Mouse (Mus musculus): ENCODE measurements around the gene Cpsf4l. TPM values are rescaled to one million over a fixed set of nuclear protein-coding genes. Genes with fewer than 3 reads are reported as not detected.

Cpsf4l gene
- polyA plus RNA-seq, 1 experiment from 2014 or later: 0.24 TPM

DNA sequence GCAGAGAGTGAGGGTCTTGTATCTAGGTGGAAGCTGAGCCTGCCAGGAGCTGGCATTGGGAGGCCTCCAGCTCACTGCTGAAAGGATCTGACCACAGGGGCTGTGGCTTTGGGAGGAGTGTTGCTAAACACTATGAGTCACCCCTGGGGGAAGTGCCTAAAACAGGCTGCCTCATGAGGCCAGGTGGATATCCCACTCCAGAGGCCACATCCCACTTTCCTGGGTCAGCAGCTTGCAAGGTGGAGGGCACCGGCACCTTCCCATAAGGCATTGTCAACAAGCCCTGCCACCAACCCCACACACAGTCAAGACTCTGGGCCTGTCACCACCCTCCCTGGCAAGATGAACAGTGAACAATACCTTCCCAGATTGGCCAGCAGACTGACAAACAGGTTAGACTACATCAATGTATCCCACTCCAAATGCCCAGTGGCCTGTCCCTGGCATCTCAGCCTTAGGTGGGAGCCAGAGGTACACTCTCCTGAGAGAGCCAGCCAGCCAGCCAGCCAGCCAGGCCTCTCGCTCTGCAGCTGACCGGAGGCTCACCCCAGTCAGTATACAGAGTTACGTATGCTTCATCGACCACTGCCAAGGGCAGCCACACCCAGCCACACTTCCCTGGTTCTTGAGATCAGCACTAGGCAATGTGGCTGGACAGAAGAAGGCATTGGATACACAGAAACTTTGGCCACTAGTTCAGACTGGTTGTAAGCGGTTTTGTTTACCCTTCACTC is 24.0 kb upstream of the Cpsf4l start:
- Histone ChIP-seq H3K9ac (peak overlapping the region; percentile 19; the same call in 1 of the 2 replicates), H3K9me3 (no peaks in the 10 kb centered on the region), H3K27ac (replicated peaks) (peak overlapping the region; percentile 66), H3K4me3 (no peak overlapping the region), H3K36me3 (peaks cover 12% of the 10 kb centered on the region), H3K4me1 (peaks cover 72% of the 10 kb centered on the region), H3K27me3 (replicated peaks) (no peaks in the 10 kb centered on the region), H3K4me2 (no peak overlapping the region)
- ATAC-seq (ENCODE audit: extremely low read depth, insufficient number of reproducible peaks, low FRiP score, low TSS enrichment): no peak
- 47% methylated on average over 6 of the region's 6 CpGs for WGBS

DNA sequence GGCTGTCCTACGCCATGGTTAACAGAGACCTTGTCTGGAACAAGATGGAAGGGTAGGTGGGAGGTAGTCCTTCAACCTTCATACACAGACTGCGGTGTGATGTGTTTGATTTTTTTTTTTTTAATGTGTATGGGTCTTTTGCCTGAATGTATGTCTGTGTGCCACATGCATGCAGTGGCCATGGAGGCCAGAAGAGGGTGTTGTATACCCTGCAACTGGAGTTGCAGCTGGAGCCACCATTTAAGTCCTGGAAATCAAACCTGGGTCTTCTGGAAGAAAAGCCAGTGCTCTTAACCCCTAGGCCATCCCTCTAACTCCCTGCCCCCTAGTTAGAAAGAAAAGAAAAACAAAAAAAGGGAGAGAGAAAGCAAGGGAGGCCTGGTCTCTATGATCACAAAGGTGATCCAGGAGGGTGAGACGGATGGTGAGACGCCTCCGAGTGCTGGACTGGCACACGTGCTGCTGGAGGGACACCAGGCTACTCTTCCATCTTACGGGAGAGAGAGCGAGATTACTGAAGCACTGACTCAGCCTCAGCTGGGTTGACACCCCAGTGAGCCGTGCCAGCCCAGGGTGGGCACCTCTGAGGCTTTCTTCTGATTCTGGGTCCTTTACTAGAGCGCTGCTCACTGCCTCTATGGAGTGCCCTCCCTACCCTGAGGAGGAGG is 22.3 kb upstream of the Cpsf4l start:
- peaks cover 29% of the 10 kb centered on the region for H3K36me3 ChIP-seq
- no peak for ATAC-seq (ENCODE audit: extremely low read depth, insufficient number of reproducible peaks, low FRiP score, low TSS enrichment)
- no peaks in the 10 kb centered on the region for H3K27me3 ChIP-seq (replicated peaks)
- H3K9me3 ChIP-seq: no peaks in the 10 kb centered on the region
- H3K4me2 ChIP-seq: no peak overlapping the region
- H3K9ac ChIP-seq: no peak overlapping the region
- H3K4me1 ChIP-seq: peaks cover 60% of the 10 kb centered on the region
- 90% methylated on average over 10 of the region's 10 CpGs for WGBS
- no peak overlapping the region for H3K27ac ChIP-seq (replicated peaks)
- no peak overlapping the region for H3K4me3 ChIP-seq

DNA sequence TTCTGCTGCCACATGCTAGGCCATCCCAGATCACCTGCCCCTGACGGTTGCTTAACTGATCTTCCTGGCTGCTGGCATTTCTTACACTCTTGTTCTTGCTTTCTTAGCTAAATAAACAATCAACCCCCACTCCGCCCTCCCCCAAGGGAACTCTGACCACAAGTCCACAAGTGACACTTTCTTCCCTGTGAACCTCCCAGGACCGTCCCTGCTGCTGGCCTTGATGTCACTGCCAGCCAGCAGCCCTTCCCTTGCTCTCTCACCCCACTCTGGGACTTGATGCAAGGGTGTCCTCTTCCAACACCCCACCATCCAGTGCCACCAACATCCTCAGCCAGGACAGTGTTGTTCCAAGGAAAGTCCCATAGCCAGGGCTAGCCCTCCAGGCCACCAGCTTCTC is 21.1 kb upstream of the Cpsf4l start:
- peaks cover 59% of the 10 kb centered on the region for H3K4me1 ChIP-seq
- WGBS: 60% methylated on average over 3 of the region's 3 CpGs
- H3K27me3 ChIP-seq (replicated peaks): no peaks in the 10 kb centered on the region
- H3K4me3 ChIP-seq: no peak overlapping the region
- no peak for ATAC-seq (ENCODE audit: extremely low read depth, insufficient number of reproducible peaks, low FRiP score, low TSS enrichment)
- H3K36me3 ChIP-seq: peaks cover 37% of the 10 kb centered on the region
- no peak overlapping the region for H3K27ac ChIP-seq (replicated peaks)
- no peak overlapping the region for H3K4me2 ChIP-seq
- no peaks in the 10 kb centered on the region for H3K9me3 ChIP-seq
- no peak overlapping the region for H3K9ac ChIP-seq

DNA sequence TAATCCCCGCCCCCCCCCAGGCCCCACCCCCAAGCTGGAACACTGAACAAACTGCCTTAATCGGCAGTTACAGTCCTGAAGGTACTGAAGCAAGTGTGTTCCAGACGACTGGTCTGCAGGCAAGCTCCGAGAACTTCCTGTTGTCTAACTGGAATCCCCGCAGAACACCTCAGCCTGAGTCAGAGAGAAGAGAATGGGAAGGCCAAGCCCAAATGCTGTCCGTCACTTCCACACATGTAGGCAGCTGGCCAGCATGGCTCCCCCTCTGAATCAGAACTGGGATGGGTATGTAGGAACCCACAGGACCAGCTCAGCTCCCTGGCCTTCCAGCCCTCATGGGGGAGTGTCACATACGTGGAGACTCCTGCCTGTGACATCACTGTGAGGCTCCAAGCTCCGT is 20.1 kb upstream of the Cpsf4l start:
- no peak for ATAC-seq (ENCODE audit: extremely low read depth, insufficient number of reproducible peaks, low FRiP score, low TSS enrichment)
- Histone ChIP-seq H3K27me3 (replicated peaks) (no peaks in the 10 kb centered on the region), H3K27ac (replicated peaks) (no peak overlapping the region), H3K9me3 (no peaks in the 10 kb centered on the region), H3K9ac (no peak overlapping the region), H3K4me1 (peaks cover 57% of the 10 kb centered on the region), H3K4me2 (no peak overlapping the region), H3K4me3 (no peak overlapping the region), H3K36me3 (peaks cover 43% of the 10 kb centered on the region)
- 58% methylated on average over 8 of the region's 8 CpGs for WGBS

DNA sequence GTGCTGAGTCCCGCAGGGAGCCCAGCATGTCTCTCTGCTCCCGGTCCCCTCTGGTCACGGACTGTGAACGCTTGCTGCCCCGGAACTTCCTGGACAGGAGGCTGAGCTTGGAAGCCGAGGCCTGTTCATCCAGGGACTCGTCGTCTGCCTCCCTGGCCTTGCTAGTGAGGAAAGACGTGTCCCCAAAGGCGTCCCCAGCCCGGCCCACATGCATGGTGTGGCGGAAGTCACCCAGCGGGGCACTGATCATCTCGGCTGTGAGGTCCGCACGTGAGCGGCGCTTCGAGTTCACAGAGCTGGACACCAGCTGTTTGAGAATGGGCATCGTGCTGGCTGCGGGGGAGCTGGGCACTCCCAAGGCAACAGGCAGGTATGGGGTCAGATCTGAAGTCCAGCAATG is 19.4 kb upstream of the Cpsf4l start:
- Histone ChIP-seq H3K27me3 (replicated peaks) (no peaks in the 10 kb centered on the region), H3K9ac (no peak overlapping the region), H3K4me1 (peaks cover 50% of the 10 kb centered on the region), H3K9me3 (no peaks in the 10 kb centered on the region), H3K36me3 (peaks cover 48% of the 10 kb centered on the region), H3K27ac (replicated peaks) (no peak overlapping the region), H3K4me3 (no peak overlapping the region), H3K4me2 (no peak overlapping the region)
- no peak for ATAC-seq (ENCODE audit: extremely low read depth, insufficient number of reproducible peaks, low FRiP score, low TSS enrichment)
- 88% methylated on average over 21 of the region's 21 CpGs for WGBS

DNA sequence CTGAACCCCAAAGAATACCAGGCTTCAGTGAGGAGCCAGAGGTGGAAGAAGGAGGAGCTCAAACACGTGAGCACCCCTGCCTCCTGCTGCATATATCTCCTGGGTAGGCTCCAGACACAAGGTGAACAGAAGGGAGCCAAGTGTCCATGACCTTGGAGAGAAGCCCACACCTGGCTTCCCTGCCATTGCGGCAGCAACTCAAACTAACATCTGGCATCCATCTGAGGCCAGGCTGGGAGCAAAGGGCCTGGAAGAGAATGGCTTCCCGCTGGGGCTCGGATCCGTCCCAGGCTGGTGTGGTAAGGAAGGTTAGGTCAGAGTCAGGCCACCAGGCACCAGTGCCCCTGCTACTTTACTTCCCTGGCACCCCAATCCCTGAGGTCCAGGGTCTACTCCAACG is 18.2 kb upstream of the Cpsf4l start:
- H3K4me2 ChIP-seq: no peak overlapping the region
- no peak for ATAC-seq (ENCODE audit: extremely low read depth, insufficient number of reproducible peaks, low FRiP score, low TSS enrichment)
- H3K4me1 ChIP-seq: peaks cover 38% of the 10 kb centered on the region
- H3K27ac ChIP-seq (replicated peaks): no peak overlapping the region
- H3K9ac ChIP-seq: no peak overlapping the region
- no peaks in the 10 kb centered on the region for H3K27me3 ChIP-seq (replicated peaks)
- 84% methylated on average over 6 of the region's 6 CpGs for WGBS
- H3K9me3 ChIP-seq: no peaks in the 10 kb centered on the region
- peaks cover 49% of the 10 kb centered on the region for H3K36me3 ChIP-seq
- no peak overlapping the region for H3K4me3 ChIP-seq

DNA sequence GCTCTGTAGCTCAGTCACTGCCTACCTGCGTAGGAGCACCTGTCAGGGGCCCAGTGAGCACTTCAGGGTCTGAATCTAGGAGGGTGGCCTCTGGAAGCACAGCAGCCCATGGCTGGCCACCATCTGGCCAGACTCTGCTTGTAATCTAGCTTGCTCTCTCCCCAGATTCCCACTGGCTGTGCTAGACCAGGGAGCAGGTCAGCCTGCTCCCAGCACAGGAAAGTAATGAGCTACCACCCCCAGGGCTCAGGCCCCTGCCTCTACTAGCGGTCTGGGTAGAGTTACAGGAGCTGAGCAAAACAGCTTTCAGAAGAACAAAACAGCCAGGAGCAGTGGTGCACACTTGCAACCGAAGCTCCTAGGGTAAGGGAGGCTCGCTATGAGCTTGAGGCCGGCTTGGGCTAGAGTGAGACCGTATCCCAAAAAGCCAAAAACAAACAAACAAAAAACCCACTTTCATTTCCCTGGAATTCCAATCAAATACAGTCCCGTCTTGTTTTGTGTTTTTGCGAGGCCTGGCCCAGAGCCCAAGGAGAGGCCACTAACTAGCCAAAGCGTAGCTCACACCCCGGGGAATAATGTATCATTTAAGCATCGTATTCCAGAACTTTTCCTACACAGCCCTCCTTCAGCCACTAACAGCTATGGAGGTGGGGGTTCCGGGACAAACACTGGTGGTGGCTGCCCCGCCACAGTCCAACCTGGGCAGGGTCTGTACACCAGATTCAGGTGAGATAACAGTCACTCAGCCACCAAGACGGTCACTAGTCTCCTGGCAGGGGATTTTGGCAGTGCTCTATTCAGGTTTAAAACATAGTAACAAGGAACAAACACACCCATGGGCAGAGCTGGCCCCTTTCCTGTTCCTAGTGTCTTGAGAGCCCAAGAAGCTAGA is 17.4 kb upstream of the Cpsf4l start:
- Histone ChIP-seq H3K4me1 (peaks cover 40% of the 10 kb centered on the region), H3K36me3 (peaks cover 49% of the 10 kb centered on the region), H3K9ac (no peak overlapping the region), H3K27me3 (replicated peaks) (no peaks in the 10 kb centered on the region), H3K27ac (replicated peaks) (no peak overlapping the region), H3K4me2 (no peak overlapping the region), H3K9me3 (no peaks in the 10 kb centered on the region), H3K4me3 (no peak overlapping the region)
- 87% methylated on average over 14 of the region's 14 CpGs for WGBS
- no peak for ATAC-seq (ENCODE audit: extremely low read depth, insufficient number of reproducible peaks, low FRiP score, low TSS enrichment)

DNA sequence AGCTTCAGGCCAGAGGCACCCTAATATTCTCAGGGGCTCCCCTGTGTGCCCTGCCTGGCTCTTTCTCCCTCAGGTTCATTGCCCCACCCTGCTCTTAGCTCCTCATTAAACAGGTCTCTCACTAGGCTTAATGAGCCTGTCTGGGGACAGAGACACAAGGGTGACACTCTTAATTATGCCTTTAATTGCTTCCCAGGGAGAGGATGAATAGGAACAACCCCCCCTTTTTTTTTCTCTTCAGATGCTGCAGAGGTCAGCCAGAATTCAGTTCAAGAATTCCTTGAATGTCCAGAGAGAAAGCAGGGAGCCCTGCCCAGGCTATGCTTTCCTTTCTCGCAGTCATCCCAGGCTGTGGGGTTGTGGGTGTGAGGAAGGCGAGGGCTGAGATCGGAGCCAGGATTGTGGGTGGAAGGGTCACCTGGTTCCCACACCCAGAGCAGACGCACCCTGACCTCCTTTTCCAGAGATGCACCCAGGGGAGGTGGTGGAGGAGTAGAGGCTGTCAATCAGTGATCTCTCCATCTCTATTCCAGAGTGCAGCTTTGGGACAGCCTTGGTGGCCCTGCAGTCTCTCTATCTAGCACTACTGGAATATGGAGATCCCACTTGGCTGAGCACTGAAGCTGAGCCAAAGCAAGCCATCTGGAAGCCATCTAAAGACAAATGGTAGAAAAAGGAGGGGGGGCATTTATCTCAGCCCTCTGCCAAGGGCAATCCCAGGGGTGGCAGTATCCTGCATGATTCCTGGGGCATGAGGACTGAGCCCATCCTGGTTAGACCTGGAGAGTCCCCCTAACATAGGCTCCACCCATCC is 15.6 kb upstream of the Cpsf4l start:
- ATAC-seq (ENCODE audit: extremely low read depth, insufficient number of reproducible peaks, low FRiP score, low TSS enrichment): no peak
- WGBS: 87% methylated on average over 4 of the region's 4 CpGs
- Histone ChIP-seq H3K27ac (replicated peaks) (no peak overlapping the region), H3K36me3 (peaks cover 49% of the 10 kb centered on the region), H3K9me3 (no peaks in the 10 kb centered on the region), H3K9ac (no peak overlapping the region), H3K4me1 (peaks cover 31% of the 10 kb centered on the region), H3K27me3 (replicated peaks) (no peaks in the 10 kb centered on the region), H3K4me2 (no peak overlapping the region), H3K4me3 (no peak overlapping the region)

DNA sequence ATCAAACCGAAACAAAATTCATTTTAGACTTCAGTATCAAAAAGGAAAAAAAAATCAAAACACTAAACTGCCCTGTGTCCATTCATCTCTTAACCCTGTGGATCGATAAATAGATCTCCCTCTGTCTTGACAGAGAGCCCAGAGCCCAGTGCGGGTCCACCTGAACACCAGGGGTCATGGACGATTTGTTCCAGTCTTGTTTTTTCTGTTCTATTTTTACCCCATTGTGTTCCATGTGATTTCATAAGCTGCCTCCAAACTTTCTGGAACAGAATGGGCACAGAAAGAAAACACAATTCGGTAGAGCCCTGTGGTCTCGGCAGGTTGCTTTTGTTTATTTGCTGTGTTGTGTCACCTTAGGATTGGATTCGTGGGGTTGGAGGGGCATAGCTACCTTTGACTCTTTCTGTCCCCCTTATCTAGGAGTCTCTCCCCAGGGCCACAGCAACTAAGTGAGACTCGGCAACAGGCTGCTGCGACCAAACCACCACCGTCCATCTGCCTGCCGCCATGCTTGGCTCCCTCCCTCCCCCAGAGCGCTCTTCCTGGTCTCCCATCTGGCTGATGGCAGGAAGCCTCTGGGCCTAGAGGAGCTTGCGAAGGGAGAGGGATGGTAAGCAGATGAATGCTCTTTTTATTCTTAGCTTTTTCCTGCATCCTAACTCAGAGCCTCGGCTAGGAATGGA is 12.7 kb upstream of the Cpsf4l start:
- Histone ChIP-seq H3K4me3 (no peak overlapping the region), H3K4me1 (peaks cover 22% of the 10 kb centered on the region), H3K9me3 (no peaks in the 10 kb centered on the region), H3K27ac (replicated peaks) (peak overlapping the region; percentile 15; the same call in 1 of the 2 replicates), H3K36me3 (peaks cover 28% of the 10 kb centered on the region), H3K9ac (0 out of 2 replicates have a peak overlapping the region, but pooled peaks have one; percentile 5), H3K4me2 (no peak overlapping the region), H3K27me3 (replicated peaks) (no peaks in the 10 kb centered on the region)
- WGBS: 46% methylated on average over 14 of the region's 14 CpGs
- ATAC-seq (ENCODE audit: extremely low read depth, insufficient number of reproducible peaks, low FRiP score, low TSS enrichment): no peak

DNA sequence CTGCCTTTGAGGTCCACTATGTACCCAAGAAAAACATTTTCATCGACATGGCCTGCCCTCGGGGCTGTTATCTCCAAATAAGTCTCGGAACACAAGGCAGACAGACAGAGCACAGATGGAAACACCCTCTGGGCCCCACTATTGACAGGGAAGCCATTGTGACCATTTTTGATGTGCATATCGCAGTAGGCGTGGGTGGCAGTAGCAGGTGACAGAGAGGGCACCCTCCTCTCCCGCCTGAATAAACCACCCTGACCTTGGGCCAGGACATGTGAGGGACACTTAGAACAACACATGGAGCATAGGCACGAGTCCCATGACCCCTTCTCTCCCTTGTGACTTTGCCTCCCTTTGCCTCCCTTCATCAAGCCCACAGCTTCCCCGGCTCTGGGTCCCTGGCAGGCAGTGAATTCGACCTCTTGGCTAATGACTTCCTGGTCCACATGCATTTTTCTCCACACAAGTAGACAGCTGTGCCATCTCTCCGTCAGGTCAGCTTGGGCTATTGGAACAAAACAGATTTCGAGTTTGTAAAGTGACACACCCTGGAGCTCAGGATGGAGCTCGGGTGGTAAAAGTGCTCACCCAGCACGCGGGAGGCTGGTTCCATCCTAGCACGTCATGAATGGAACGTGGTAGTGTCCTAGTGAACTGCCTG is 8.1 kb upstream of the Cpsf4l start:
- H3K4me3 ChIP-seq: no peak overlapping the region
- 59% methylated on average over 16 of the region's 16 CpGs for WGBS
- no peaks in the 10 kb centered on the region for H3K36me3 ChIP-seq
- H3K27ac ChIP-seq (replicated peaks): no peak overlapping the region
- no peaks in the 10 kb centered on the region for H3K27me3 ChIP-seq (replicated peaks)
- H3K9me3 ChIP-seq: no peaks in the 10 kb centered on the region
- H3K4me1 ChIP-seq: peaks cover 12% of the 10 kb centered on the region
- no peak for ATAC-seq (ENCODE audit: extremely low read depth, insufficient number of reproducible peaks, low FRiP score, low TSS enrichment)
- no peak overlapping the region for H3K9ac ChIP-seq
- H3K4me2 ChIP-seq: no peak overlapping the region

Measured in heart, embryonic 13.5 days (tissue).